In genomic region chr16:30736662-30737326, GRCm38 (mm10) we compare ENCODE assay signal across 8 mouse cellular contexts.
A peak's percentile ranks its signal among the peaks of the same experiment; 100 is the strongest.
DNase-seq lines count a peak whose midpoint lies in the region; ATAC-seq and TF ChIP-seq lines count a peak whose summit lies in the region.

No protein-coding gene starts in this region.

- no peak overlapping the region for H3K4me2 ChIP-seq in lung, embryonic 14.5 days
- H3K4me2 ChIP-seq in embryonic facial prominence, embryonic 14.5 days (ENCODE audit: low read depth, low read length) = no peak overlapping the region
- H3K4me2 ChIP-seq in heart, embryonic 13.5 days = peak overlapping the region; percentile 45
- no peak overlapping the region for H3K4me2 ChIP-seq in limb, embryonic 15.5 days

- DNase-seq in lung, embryonic 14.5 days = peak; percentile 24
- no peak for DNase-seq in lung, postnatal 25 days (ENCODE audit: low spot score)
- peak; percentile 78 for DNase-seq in embryonic facial prominence, embryonic 14.5 days (ENCODE audit: low spot score)
- DNase-seq in cerebellum, adult 8-10 months = no peak
- no peak for DNase-seq in ovary, adult 18-20 months (ENCODE audit: low spot score)

- no peaks in the 10 kb centered on the region for H3K36me3 ChIP-seq in lung, embryonic 14.5 days (ENCODE audit: insufficient read depth)
- H3K36me3 ChIP-seq in embryonic facial prominence, embryonic 14.5 days (ENCODE audit: control insufficient read depth, insufficient read depth, low read length) = no peaks in the 10 kb centered on the region
- no peaks in the 10 kb centered on the region for H3K36me3 ChIP-seq in heart, embryonic 13.5 days
- no peaks in the 10 kb centered on the region for H3K36me3 ChIP-seq in limb, embryonic 15.5 days

- TF ChIP-seq CTCF in lung, embryonic 14.5 days (IDR thresholded peaks at IDR 0.05; ENCODE audit: low read depth) = no peak

- H3K4me1 ChIP-seq in lung, embryonic 14.5 days (ENCODE audit: insufficient read depth) = 0 out of 2 replicates have a peak, but pooled peaks cover 2% of the 10 kb centered on the region
- peaks cover 17% of the 10 kb centered on the region; the same call in 1 of the 2 replicates for H3K4me1 ChIP-seq in embryonic facial prominence, embryonic 14.5 days (ENCODE audit: control insufficient read depth, insufficient read depth, low read length)
- H3K4me1 ChIP-seq in heart, embryonic 13.5 days = peaks cover 67% of the 10 kb centered on the region
- peaks cover 28% of the 10 kb centered on the region for H3K4me1 ChIP-seq in limb, embryonic 15.5 days

- no peak overlapping the region for H3K9ac ChIP-seq in lung, embryonic 14.5 days
- peak overlapping the region; percentile 43; the same call in 1 of the 2 replicates for H3K9ac ChIP-seq in embryonic facial prominence, embryonic 14.5 days (ENCODE audit: low read depth, low read length)
- peak overlapping the region; percentile 57 for H3K9ac ChIP-seq in heart, embryonic 13.5 days
- no peak overlapping the region for H3K9ac ChIP-seq in limb, embryonic 15.5 days

- H3K27ac ChIP-seq in lung, embryonic 14.5 days (ENCODE audit: low read depth) = peak overlapping the region; percentile 63; the same call in 1 of the 2 replicates
- peak overlapping the region; percentile 72 for H3K27ac ChIP-seq in embryonic facial prominence, embryonic 14.5 days (replicated peaks; ENCODE audit: low read depth, low read length)
- H3K27ac ChIP-seq in heart, embryonic 13.5 days (replicated peaks) = peak overlapping the region; percentile 94
- H3K27ac ChIP-seq in limb, embryonic 15.5 days = peak overlapping the region; percentile 57; the same call in 1 of the 2 replicates

- WGBS in lung, embryonic 14.5 days = 41% methylated on average over 17 of the region's 17 CpGs
- WGBS in embryonic facial prominence, embryonic 14.5 days = 43% methylated on average over 17 of the region's 17 CpGs
- WGBS in heart, embryonic 13.5 days = 27% methylated on average over 17 of the region's 17 CpGs
- 47% methylated on average over 17 of the region's 17 CpGs for WGBS in limb, embryonic 15.5 days

- no peaks in the 10 kb centered on the region for H3K27me3 ChIP-seq in lung, embryonic 14.5 days (ENCODE audit: insufficient read depth, low read length)
- no peaks in the 10 kb centered on the region for H3K27me3 ChIP-seq in embryonic facial prominence, embryonic 14.5 days (replicated peaks; ENCODE audit: control insufficient read depth, insufficient read depth, low read length)
- no peaks in the 10 kb centered on the region for H3K27me3 ChIP-seq in heart, embryonic 13.5 days (replicated peaks)
- H3K27me3 ChIP-seq in limb, embryonic 15.5 days = no peaks in the 10 kb centered on the region

- no peaks in the 10 kb centered on the region for H3K9me3 ChIP-seq in lung, embryonic 14.5 days (ENCODE audit: low read depth, low read length)
- H3K9me3 ChIP-seq in embryonic facial prominence, embryonic 14.5 days (ENCODE audit: control insufficient read depth, low read length) = no peaks in the 10 kb centered on the region
- H3K9me3 ChIP-seq in heart, embryonic 13.5 days = no peaks in the 10 kb centered on the region
- H3K9me3 ChIP-seq in limb, embryonic 15.5 days = no peaks in the 10 kb centered on the region

- no peak overlapping the region for H3K4me3 ChIP-seq in lung, embryonic 14.5 days (ENCODE audit: low read depth, low read length)
- no peak overlapping the region for H3K4me3 ChIP-seq in embryonic facial prominence, embryonic 14.5 days (ENCODE audit: low read depth, low read length)
- no peak overlapping the region for H3K4me3 ChIP-seq in heart, embryonic 13.5 days
- H3K4me3 ChIP-seq in limb, embryonic 15.5 days = no peak overlapping the region

- ATAC-seq in lung, embryonic 14.5 days (ENCODE audit: insufficient read depth) = peak; percentile 22; the same call in 1 of the 2 replicates
- peak; percentile 37 for ATAC-seq in embryonic facial prominence, embryonic 14.5 days (ENCODE audit: low read depth)
- ATAC-seq in heart, embryonic 13.5 days (ENCODE audit: extremely low read depth, insufficient number of reproducible peaks, low FRiP score, low TSS enrichment) = peak; percentile 50; the same call in 1 of the 2 replicates
- ATAC-seq in limb, embryonic 15.5 days (ENCODE audit: insufficient number of reproducible peaks, low FRiP score, low TSS enrichment, low read depth) = peak; percentile 72
- ATAC-seq in megakaryocyte, adult 5-6 weeks (ENCODE audit: poor library complexity, severe bottlenecking) = no peak

Comparison
In these comparisons a context has a peak if more than half of its experiments do, and no peak if none do; other contexts are left out.
1. DNase-seq: peak in lung, embryonic 14.5 days (single experiment) and embryonic facial prominence, embryonic 14.5 days (single experiment); none in lung, postnatal 25 days (single experiment), cerebellum, adult 8-10 months (single experiment) and ovary, adult 18-20 months (single experiment).
2. H3K9ac ChIP-seq: peak in embryonic facial prominence, embryonic 14.5 days (single experiment) and heart, embryonic 13.5 days (single experiment); none in lung, embryonic 14.5 days (single experiment) and limb, embryonic 15.5 days (single experiment).
3. Peak in every context shown above with its lines, with median percentiles within 50 percentile points of each other: H3K27ac ChIP-seq.